Mouse (Mus musculus) embryo, embryonic 11.5 days (tissue): Measurements from ENCODE around the gene Htr1f.

Experiments used
- DNase-seq: peaks from one replicate; pipeline ENCODE4 v3.0.0-alpha.2; 2012; ENCODE audit warnings: low read depth, low spot score

Htr1f gene

DNA sequence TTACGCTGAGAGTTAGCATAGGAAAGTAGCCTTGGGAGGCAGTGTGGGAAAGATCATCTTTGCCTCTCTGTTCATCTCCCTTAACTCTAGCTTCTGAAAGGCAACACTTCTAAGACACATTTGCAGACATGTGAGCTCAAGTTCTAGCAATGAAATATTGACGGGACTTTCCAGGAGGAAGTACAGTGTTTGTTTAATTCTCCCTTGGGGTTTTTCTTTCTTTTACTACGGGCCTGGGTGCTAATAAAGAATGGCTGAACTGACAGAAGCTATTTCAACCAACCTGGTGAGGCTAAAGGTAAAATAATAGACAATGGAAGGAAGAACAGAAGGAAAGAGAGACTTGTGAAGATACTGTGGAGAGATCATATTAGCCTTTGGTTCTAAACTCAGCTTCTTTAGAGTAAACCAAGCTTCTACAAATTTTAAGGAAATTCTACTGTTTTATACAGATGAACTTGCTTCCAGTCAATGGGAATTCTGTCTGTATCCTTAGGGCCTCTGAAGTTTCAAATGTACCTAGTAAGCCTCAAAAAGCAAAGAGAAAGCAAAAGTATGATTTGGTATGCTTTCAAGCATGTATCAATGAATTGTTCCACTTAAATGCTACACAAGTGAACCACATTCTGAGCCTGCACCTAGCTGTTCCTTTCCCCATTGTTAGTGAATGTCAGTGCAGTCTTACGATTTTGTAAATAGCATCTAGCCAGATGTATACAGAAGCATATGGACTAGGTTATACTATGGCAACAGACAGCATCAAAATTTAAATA lies 131.9 kb downstream of the Htr1f start:
- DNase-seq: no peak

DNA sequence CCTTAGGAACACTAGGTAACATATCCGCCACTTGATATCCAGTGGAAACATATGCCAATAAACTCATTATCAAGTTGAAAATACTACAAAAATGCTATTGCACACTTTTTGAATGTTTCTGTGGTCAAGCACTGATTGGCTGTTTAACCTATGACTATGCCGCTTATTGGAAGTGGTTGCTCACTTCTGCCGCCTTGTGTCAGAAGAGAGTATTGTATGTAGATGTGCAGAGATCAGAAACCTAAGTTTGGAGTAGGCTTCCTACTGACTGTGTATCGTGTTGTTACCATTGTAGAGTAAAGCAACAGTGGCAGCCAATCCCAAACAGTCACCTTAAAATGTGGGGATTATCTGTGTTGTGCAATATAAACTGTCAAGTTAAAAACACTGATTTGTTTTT lies 144.0 kb downstream of the Htr1f start:
- DNase-seq: no peak

DNA sequence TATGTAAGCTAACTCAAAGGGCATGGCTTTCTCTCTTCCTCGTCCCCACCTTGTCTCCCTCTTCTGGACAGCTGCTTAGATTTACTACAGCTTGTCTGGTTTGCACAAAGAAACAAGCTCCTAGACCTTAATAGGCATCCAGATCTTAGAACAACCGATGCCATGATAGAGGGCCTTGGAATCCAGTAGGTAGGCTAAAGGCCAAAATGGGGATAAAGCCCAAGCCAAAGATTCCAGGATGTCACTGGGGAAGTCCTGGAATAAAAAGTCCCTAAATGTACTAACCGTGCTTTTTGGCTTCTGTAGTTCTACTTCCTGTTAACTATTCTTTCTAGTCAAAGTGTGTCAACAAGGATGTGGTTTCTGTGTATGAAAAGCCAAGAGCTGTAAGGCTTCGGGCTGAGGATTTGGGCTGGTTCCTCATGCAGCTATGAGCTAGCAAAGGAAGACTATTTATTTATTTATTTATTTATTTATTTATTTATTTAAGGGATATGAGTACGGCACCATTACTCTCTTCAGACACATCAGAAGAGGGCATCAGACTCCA lies 163.9 kb downstream of the Htr1f start:
- DNase-seq: no peak

DNA sequence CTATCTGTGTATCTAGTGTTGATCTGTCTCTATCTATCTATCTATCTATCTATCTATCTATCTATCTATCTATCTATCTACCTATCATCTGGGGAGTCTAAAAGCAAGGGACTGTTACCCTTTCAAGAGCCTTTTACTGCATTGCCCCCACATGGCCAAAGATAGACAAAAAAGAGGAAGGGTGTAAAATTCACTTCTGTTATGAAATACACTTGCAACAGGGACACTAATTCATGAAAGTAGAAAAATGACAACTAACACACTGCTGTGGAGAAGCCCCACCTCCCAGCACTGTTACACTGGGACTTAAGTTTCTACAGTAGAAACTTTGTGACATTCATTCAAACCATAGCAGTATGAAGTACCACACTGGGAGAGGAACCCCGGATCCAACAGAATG lies 170.9 kb downstream of the Htr1f start:
- no peak for DNase-seq

DNA sequence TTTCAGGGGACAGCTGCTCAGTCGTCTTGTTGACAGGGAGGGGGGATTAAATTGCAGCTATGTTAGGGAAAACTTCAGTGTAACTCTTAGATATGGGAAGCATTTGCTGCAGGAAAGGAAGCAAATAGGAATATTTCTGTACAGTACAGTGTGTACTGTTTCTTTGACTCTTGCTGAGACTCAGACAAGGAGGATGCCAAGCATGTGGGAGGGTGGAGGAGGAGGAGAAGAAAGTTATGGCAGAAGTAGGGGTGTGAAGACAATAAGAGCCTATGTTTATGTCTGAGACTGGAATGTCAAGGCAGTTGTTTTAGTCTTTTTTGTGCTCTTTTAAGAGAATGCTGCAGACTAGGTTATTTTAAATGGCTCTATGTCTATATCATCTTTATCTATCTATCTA lies 171.6 kb downstream of the Htr1f start:
- DNase-seq: no peak

DNA sequence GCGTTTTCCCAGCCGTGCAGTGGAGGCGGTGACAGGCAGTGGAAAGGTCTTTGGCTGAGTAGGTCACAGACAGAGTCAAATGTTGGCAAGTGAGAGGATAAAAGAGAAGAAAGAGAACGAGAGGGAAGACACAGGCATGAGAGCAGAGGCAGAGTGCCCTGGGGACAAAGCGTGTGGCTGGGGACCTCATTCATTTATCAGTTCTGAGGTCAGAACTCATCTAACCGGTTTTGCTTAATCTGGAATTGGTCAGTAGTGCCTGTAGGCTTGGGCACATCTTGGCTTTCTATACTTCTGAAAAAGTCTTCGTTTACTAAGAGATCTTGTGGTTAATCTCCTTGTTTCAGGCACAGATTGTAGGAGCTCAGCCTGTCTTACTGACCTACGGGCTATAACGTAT lies 182.2 kb downstream of the Htr1f start:
- DNase-seq: no peak

DNA sequence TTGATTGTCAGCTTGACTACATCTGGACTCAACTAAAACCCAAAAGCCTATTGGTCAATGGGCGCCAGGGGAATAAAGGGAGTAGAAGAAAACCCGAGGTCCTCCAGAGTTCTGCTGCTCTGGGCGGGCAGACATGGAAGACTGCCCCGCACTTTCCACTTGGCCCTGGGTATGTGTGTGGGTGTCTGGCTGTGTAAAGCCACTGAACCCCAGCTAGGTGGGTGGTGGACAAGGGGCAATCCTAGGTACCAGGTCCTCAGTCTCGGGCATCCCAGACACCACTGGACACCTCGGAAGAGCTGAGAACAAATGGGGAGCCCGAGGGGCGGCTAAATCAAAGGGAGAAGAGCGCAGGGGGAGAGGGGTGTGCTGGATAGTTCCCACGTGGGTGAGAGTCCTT lies 196.9 kb downstream of the Htr1f start:
- DNase-seq: no peak

DNA sequence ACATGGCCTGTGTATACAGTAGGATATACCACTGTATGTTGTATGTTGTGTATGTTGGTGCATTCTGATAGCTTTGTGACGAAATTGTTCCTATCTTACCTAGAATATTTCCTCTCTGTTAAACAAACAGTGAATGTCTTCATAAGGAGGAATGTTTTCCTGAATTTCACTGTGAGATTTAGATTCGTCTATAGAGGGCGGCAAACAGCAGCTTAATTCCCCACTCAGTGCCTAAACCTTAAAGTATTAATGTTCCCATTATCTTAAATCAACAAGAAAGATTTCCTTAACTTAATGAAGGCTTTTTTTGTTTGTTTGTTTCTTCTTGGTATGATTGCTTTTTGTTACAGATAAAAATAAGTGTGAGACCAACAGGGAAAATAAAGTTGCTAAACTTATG lies 198.5 kb downstream of the Htr1f start:
- no peak for DNase-seq

DNA sequence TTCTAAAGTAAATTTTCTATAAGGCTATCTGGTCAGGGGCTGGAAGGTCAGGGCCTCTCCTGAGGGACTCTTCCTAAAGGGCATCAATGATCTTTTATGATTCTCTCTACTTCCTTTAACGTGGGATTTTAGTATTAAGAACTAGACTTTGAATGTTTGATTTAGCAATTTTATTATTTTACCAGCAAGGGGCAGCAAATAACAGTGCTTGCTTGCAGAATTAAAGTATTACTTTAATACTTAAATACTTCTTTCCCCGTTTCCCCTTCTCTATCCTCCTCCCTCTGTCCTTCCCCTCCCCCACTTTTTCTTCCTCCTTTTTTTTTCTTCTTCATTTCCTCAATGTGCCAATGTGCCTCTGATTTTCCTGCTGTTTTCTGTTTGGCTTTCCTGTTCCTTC lies 202.3 kb downstream of the Htr1f start:
- DNase-seq: no peak

DNA sequence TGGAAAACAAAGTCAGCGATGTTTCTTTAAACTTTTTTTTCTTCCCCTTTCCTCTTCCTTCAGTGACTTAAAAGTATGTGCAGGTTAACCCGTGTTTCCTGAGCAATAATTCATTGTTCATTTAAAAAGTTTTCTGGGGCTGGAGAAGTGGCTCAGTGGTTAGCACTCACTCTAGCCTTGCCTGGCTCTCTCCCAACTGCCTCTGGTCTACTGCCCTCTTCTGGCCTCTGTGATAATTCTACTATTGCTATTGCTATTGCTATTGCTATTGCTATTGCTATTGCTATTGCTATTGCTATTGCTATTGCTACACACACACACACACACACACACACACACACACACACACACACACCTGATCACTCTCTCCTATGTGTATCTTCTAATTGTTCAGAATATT lies 206.6 kb downstream of the Htr1f start:
- DNase-seq: no peak

DNA sequence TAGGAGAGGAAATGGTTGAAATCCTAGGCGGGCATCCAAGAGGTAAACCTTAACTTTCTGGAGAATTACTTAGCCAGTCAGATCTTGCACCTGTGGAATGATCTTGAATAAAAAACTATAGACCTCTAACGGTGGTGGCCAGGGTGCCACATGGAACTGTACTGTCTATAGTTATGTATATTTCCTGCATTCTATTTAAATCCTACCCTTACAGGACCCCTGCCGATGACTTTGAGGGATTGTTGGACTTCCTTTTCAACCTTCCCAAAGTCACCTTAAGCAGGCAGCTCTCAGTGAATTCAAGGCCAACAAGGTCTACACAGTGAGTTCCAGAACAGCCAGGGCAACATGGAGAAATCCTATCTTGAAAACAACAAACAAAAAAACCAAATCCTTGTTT lies 216.2 kb downstream of the Htr1f start:
- DNase-seq: no peak

DNA sequence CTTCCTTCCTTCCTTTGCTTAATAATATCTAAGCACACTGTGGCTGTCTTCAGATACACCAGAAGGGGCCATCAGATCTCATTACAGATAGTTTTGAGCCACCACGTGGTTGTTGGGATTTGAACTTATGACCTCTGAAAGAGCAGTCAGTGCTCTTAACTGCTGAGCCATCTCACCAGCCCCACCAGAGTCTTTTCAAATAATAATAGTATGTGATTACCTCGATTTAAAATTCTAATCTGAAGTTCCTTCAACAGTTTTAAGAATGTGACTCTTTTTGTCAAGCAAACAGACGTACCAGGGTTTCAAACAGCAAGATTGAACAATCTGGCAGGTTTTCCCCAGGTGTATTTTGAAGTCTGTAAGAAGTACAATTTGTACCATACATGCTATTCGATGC lies 220.1 kb downstream of the Htr1f start:
- DNase-seq: no peak

DNA sequence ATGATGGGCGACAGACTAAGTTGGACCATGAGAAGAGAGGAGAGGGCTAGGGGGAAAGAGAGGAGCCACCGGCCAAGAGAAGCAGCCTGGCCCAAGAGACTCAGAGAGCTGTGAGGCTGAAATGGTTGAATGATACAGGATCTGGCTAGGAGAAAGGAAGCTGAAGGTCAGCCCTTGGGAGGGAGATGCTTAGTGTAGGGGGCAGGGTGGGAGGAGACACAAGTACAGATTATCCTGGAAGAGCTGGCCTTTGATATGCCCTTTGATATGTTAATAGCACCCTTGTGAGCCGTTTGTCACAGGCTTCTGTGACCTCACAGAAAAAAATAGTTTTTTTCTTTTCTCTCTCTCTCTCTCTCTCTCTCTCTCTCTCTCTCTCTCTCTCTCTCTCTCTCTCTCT lies 220.5 kb downstream of the Htr1f start:
- DNase-seq: no peak

DNA sequence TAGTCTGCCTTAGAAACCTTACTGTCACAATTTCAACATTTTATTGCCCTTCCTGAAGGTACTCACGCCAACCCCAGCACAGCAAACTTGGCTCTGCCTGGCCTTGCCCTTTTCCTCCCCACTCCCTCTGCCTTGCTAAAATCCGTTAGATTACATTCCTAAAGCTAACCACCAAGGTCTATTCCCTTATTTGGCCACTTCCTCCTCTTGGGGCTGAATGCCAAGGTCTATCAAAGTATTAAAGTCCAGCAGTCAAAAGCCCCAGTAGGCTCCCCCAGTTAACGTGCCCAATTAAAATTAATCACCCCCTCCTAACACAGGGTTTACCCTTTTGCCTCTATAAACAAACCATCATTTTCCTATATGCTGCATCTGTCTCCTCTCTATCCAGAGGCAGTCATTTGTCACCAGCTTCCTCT lies 221.2 kb downstream of the Htr1f start:
- DNase-seq: no peak

DNA sequence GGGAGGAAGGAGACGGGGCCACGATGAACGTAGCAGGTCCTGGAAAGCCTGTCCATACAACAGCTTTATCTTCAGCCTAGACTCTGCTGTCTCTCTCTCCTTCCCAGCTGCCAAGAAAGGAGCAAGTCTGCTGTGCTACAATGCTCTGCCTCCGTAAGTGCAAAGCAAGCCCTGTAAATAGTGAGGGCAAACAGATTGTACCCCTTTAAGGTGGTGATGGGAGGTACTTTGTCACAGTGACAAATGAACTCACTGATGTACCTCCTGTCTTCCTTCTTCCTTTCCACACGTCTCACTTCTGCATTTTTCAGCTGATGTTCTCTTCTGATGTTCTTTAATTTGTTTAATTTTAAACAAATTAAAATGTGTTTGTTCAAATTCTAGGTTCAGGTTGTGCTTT lies 221.8 kb downstream of the Htr1f start:
- no peak for DNase-seq

DNA sequence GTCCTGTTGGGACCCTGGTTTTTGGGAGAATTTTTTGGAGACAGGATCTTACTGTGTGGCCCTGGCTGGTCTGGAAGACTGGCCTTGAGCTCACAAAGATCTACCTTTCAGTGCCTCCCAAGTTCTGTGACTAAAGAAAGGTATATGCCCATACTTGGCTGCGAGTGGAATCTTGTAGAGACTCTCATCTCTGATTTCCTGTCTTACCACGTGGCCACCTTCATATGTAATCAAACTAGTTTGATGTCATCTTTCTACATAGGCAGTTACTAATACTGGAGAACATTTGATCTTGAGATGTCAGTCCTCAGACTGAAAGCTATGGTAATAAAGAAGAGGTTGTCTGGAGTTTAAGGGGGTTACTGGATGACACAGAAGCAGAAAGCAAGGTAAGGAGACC lies 224.2 kb downstream of the Htr1f start:
- no peak for DNase-seq

DNA sequence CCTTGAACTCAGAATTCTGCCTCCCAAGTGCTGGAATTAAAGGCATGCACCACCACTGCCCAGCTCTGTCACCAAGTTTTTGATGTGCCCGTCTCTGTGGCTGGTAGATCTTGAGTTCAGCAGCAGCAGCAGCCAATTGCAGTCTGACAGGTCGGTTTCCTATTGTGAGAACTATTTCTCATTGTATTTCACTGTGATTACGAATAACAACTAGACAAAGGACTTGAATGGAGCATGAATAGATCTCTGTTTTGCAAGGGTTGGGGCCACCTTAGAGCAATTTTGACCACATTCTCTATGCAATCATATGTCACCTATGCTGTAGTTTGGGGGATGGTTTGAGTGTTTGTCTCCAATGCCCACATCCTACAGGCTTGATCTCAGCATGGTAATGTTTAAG lies 224.7 kb downstream of the Htr1f start:
- no peak for DNase-seq

DNA sequence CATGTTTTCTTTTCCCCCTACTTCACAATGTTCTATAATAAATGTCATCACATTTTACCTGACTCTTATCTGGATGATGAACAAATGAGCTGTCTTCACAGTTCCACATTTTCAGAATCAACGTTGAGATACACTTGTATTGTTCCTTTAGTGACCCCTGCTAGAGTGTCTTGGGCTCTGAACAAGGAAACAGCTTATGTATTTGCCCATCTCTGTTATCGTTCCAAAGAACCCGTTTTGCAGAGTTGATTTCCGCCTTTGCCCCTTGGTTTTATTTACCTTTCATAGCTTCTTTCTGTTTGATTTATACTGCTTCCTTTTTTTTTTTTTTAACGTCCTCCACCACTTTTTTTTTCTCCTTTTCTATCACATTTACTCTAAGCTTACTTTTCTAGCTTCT lies 225.9 kb downstream of the Htr1f start:
- no peak for DNase-seq

DNA sequence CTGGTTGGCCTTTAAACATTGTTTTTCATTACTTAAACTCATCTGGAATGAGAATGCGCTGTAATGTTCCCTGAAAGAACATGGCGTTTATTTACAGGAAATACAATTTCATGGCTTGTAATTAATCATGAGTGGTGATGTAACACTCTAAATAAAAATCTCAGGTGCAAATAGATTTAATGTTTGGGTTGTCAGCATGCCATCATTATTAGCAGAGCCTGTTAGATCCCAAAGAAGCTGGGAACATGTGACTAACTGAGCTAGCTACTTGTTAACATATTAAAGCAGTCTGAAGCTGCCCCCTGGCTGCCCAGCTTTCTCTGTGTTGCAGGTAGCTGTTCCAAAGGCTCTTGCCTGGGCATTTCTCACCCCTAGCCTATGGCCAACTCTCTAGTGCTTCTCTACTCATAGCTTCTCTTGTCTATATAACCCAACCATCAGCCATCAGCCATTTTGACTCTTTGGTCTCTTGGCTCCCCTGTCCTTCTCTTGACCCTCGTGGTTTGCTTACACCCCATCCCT lies 227.0 kb downstream of the Htr1f start:
- no peak for DNase-seq

DNA sequence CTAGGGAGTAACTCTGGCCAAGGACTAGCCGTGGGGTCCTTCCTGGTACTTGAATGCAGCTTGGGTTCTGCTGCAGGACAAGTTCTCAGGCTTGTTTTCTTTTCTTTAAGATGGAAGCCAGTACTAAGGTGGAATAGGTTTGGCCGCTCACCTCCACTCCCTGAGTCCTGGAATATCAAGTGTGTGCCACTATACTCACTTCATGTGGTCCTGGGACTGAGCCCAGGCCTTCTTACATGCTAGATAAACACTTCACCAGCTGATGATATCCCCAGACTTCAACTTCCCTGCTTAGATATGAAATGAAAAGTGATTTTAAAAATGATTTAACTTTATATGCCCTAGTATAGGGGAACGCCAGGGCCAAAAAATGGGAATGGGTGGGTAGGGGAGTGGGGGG lies 228.3 kb downstream of the Htr1f start:
- no peak for DNase-seq

DNA sequence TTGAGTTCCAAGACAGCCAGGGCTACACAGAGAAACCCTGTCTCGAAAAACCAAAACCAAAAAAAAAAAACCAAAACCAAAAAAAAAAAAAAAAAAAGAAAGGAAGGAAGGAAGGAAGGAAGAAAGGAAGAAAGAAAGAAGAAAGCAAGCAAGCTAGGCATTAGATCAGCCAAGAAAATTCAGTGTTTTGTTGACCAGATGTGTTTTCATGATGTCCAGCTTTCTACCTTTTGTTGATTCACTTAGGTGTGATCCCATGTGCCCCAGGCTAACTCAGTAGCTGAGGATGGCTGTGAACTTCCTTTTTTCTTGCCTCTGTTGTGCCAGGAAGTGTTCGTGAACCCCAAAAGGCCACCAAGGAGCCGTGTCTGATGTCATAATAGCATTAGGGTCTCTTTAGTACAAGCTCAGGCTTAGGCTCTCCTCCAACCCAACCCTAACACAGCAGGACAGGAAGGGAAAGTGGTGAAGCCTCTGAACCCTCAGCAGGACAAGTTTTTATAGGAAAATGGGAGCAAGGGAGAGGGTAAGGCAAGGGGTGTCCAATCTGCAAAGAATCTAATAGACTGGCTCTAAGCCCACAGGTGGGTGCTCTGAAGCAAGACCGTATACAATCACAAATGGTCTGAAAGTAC lies 228.9 kb downstream of the Htr1f start:
- DNase-seq: no peak

DNA sequence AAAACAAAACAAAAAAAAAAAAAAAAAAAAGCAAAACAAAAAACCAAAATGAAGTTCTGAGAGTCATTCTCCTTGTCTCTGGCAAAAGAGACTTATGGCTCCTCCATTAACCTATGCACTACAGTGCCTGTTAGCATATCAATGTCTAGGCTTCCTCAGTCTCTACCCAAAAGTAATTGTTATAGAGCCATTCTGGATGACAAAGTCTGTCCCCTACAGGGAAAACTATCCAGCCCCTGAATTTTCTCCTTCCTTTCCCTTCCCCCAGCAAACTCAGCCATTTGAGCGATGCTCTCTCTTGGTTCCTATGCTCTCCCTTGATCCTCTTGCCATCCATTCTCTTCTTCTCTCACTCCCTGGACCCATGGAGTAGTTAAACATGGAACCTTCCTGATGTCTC lies 229.8 kb downstream of the Htr1f start:
- DNase-seq: no peak

DNA sequence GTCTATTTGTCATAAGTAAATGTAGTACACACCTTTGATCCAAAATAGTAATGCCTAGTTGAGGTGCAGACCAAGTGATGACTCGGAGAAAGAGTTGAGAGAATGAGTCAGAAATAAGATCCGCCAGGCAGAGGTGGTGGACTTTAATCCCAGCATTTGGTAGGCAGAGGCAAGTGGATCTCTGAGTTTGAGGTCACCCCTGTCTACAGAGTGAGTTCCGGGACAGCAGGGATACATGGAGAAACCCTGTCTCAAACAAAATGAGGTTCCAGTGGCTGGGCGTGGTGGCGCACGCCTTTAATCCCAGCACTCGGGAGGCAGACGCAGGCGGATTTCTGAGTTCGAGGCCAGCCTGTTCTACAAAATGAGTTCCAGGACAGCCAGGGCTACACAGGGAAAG lies 230.3 kb downstream of the Htr1f start:
- no peak for DNase-seq
